Mouse (Mus musculus) common myeloid progenitor, adult 5-6 weeks (primary cell): ENCODE results near the gene Trim8. TPM values are rescaled to one million over a fixed set of nuclear protein-coding genes. Genes with fewer than 3 reads are reported as not detected.

Experiments used
- ATAC-seq: replicated peaks from 2 replicates; pipeline ENCODE4 v1.8.0; 2016; ENCODE audit warnings: low read depth, mild to moderate bottlenecking, moderate TSS enrichment, inconsistent platforms; ENCODE audit not compliant: poor library complexity, severe bottlenecking
- total RNA-seq: library from RNA; stranded (forward); fragments of 200-1000, 187-1606 nt; gene quantifications from 2 replicates; pipeline ENCODE4 v1.2.3, GENCODE M21; 2017

Trim8 gene
- total RNA-seq, 1 experiment from 2014 or later = 17.7 TPM

GRCm38 (mm10) chr19:46479306-46480075 lies 22.0 kb upstream of the Trim8 start:
- ATAC-seq = 0 out of 2 replicates have a peak, but pooled peaks have one; percentile 24

GRCm38 (mm10) chr19:46480624-46481345 lies 20.7 kb upstream of the Trim8 start:
- ATAC-seq = no peak

GRCm38 (mm10) chr19:46481352-46481751 lies 20.1 kb upstream of the Trim8 start:
- ATAC-seq = no peak

- no peak for ATAC-seq
These were observed 19.7 kb upstream of the Trim8 start for GRCm38 (mm10) chr19:46481756-46482155.

- ATAC-seq = peak; percentile 46
These were observed 18.5 kb upstream of the Trim8 start for GRCm38 (mm10) chr19:46482896-46483516.

GRCm38 (mm10) chr19:46483701-46484328 lies 17.7 kb upstream of the Trim8 start:
- ATAC-seq = no peak

- no peak for ATAC-seq
These were observed 17.0 kb upstream of the Trim8 start for GRCm38 (mm10) chr19:46484518-46484917.

GRCm38 (mm10) chr19:46485847-46486246 lies 15.7 kb upstream of the Trim8 start:
- ATAC-seq = no peak

- ATAC-seq = peak; percentile 33; the same call in 1 of the 2 replicates
These were observed 14.8 kb upstream of the Trim8 start for GRCm38 (mm10) chr19:46486709-46487108.

- no peak for ATAC-seq
These were observed 12.1 kb upstream of the Trim8 start for GRCm38 (mm10) chr19:46489448-46489847.

GRCm38 (mm10) chr19:46490634-46491033 lies 10.9 kb upstream of the Trim8 start:
- ATAC-seq = peak; percentile 31; the same call in 1 of the 2 replicates

GRCm38 (mm10) chr19:46495136-46495535 lies 6.4 kb upstream of the Trim8 start:
- peak; percentile 19; the same call in 1 of the 2 replicates for ATAC-seq

- no peak for ATAC-seq
These were observed 4.3 kb upstream of the Trim8 start for GRCm38 (mm10) chr19:46497230-46497629.

- no peak for ATAC-seq
These were observed 2.0 kb upstream of the Trim8 start for GRCm38 (mm10) chr19:46499539-46499835.

GRCm38 (mm10) chr19:46499836-46500580 lies 1.5 kb upstream of the Trim8 start:
- ATAC-seq = peak; percentile 53

- ATAC-seq = no peak
These were observed 741 bp upstream of the Trim8 start for GRCm38 (mm10) chr19:46500581-46501341.

GRCm38 (mm10) chr19:46502069-46502455 lies 560 bp downstream of the Trim8 start:
- ATAC-seq = no peak

- ATAC-seq = peak; percentile 7; the same call in 1 of the 2 replicates
These were observed 1.1 kb downstream of the Trim8 start for GRCm38 (mm10) chr19:46502471-46503166.
